Mouse (Mus musculus) testis, adult 2 months (tissue): ENCODE data around the gene Ndufb3.
"Not testable (repeated sequence)": the region's sequence is repeated elsewhere in the genome, so short reads cannot be mapped to it uniquely, and the experiment has no call there.

Experiments
- CTCF ChIP-seq: fragments of 200-500 bp; IDR thresholded peaks from 2 replicates; pipeline ENCODE4 v1.5.1; 2012; ENCODE audit warnings: low read depth, mild to moderate bottlenecking, inconsistent platforms, low read length, moderate library complexity; ENCODE audit not compliant: control insufficient read depth, insufficient read depth, insufficient replicate concordance
- POLR2A ChIP-seq: fragments of 200-500 bp; IDR thresholded peaks from 2 replicates; pipeline ENCODE4 v1.6.1; 2012; ENCODE audit warnings: low read depth, mild to moderate bottlenecking, inconsistent platforms, low read length, moderate library complexity; ENCODE audit not compliant: control insufficient read depth

- TF ChIP-seq POLR2A, CTCF: not testable (repeated sequence)
Measured at GRCm38 (mm10) chr1:58628847-58629246, 42.7 kb downstream of the Ndufb3 start.
